Mouse (Mus musculus) urinary bladder, postnatal 36 days (tissue): Measurements from ENCODE around the gene Wwox.

Experiments
- DNase-seq, 2 experiments: peaks; one replicate each; pipeline ENCODE4 v3.0.0; 2022; ENCODE audit warnings: low spot score in 2 of 2, mixed read lengths in 1 of 2

The Wwox gene

GRCm38 (mm10) chr8:114853765-114854164 lies 414.3 kb downstream of the Wwox start:
- DNase-seq, result no peak

DNA sequence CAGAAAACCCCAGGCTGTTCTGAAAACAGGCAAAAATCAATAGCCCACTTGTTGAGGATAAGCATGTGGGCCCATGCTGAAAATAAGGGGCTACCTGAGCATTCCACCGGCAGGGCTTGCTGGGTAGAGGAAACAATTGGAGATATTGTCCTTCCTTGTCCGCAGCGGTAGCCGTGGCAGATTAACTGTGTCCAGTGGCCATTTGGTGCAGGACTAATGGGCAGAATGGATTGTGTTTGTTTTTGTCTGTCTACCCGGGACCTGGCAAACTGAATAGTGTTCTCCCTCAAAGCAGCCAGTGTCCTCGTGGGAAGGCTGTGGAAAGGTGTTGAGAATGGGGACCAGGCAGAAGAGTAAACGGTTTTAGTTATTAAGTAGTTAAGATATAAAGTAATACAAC lies 416.4 kb downstream of the Wwox start:
- DNase-seq, result no peak

GRCm38 (mm10) chr8:114865911-114866310 lies 426.5 kb downstream of the Wwox start:
- DNase-seq, result no peak

DNA sequence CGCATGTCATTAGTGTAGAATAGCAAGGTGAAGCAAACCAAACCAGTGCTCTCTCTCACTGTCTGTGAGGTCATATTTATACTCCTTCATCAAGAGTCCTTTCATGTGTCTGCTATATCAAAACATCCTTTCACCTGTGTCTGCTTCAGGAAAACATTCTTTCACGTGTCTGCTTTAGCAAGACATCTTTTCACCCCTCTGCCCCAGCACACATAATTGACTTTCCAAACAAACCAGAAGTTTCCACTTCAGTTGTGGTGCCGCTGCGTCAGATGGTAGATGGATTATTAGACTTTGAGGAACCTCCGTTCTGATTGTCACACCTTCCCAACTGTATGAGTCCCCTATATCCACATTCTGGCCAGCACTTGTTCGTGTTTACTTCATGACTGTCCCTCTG lies 429.9 kb downstream of the Wwox start:
- no peak for DNase-seq

DNA sequence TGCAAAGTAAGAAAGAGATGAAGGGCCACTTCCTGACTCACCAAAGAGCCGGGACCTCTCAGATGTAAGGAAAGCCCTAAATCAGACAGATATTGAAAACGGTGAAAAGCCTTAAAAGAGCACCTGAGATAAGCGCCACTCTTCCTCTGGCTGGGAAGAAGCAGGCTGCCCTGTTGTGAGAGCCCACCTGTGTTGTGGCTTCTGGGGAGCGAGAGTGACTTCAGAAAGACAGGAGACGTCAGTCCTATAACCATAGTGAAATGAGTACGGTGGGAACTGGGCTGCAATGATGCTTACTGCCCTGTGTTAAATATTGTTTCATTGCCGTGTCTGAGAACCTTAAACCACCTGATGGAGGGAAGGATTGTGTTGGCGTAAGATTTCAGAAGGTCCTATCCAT lies 431.0 kb downstream of the Wwox start:
- no peak for DNase-seq

DNA sequence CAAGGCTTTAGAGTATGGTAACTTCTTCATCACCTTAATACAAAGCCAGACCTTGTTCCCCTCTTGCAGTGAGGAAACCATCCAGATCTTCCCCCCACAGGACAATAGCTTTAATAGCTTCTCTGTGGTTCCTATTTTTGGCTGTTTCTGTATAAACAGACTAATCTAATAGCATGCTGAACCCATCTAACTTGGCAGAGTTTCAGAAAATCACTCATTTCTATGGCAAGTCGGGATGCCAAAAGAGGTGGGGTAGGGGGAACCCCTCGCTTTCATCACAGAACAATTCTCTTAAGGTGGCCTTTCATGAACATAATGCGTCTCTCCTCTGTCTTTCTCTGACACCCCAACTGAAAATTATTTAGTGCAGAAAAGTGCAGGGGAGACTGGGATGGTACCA lies 433.0 kb downstream of the Wwox start:
- no peak for DNase-seq

- no peak for DNase-seq
Measured at GRCm38 (mm10) chr8:114875161-114875560, 435.7 kb downstream of the Wwox start.

GRCm38 (mm10) chr8:114876161-114876611 lies 436.7 kb downstream of the Wwox start:
- no peak for DNase-seq

GRCm38 (mm10) chr8:114876696-114877206 lies 437.3 kb downstream of the Wwox start:
- DNase-seq, result no peak

DNA sequence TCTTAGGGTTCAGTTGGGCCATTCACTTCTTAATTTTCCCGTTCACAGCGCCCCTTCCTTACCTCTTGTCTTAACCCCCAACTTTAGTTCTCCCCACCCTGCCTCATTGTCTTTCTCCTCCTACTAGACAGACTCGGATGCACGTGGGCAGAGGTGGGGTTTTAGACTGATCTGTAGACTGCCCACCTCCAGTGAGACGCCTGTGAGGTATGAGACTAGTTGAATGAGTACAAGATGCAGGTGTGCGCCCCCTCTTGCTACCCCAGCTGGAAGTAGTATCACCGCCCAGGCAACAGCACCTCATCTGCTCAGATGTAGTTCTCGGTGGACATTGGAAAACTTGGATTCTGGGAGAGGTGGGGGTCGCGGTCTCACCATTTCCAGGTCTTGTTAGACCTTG lies 437.8 kb downstream of the Wwox start:
- no peak for DNase-seq

- no peak for DNase-seq
Measured at GRCm38 (mm10) chr8:114878449-114879276, 439.2 kb downstream of the Wwox start.

DNA sequence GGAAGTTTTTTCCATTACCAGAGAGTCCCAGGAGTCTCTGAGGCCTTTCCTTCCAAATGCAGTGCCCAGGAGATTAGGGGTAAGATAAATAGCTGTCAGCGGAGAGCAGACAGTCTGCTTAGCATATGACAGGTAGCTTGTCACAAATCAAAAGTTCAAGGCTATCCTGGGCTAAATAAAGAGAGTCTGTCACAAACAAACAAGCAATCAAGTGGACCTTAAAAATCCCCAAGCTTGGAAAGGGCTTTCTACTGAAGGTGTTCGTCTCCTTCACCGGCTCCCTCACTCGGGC lies 439.8 kb downstream of the Wwox start:
- no peak for DNase-seq

DNA sequence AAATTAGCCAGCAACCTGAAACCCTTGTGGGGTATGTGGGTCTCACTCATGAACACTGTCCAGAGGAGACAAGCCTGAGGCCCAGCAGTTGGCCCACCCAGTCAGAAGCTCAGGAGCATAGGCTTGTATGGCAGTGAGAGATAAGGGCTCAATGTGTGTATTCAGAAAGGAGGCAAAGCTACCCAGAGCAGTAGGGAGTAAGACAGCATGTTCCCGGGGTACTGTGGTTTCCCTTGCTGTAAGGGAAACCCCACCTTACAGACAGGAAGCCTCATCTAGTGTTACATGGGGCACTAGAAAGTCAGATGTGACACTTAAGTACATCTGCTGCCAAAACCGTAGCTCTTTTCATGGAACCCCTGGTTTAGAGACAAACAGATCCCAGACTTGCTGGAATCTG lies 440.2 kb downstream of the Wwox start:
- DNase-seq, result no peak

GRCm38 (mm10) chr8:114880475-114881135 lies 441.1 kb downstream of the Wwox start:
- no peak for DNase-seq

GRCm38 (mm10) chr8:114881891-114882401 lies 442.5 kb downstream of the Wwox start:
- no peak for DNase-seq

DNA sequence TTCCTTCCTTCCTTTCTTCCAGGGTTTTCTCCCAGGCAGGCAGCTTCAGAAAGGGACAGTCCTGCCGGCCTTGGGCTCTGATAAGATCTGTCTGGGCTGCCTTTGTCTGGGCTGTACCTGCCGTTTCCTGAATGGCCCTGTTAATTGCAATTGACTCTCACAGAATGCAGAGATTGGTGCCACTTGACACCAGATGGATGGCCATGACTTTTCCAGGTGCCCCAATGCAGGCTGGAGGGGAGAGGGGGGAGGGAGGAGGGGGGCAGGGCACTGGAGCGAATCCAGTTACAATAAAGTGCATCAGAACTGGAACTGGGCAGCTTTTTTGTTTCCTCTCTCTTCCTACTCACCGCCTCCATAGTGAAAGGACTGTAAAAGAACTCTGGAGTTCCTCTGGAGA lies 443.0 kb downstream of the Wwox start:
- DNase-seq, result no peak

DNA sequence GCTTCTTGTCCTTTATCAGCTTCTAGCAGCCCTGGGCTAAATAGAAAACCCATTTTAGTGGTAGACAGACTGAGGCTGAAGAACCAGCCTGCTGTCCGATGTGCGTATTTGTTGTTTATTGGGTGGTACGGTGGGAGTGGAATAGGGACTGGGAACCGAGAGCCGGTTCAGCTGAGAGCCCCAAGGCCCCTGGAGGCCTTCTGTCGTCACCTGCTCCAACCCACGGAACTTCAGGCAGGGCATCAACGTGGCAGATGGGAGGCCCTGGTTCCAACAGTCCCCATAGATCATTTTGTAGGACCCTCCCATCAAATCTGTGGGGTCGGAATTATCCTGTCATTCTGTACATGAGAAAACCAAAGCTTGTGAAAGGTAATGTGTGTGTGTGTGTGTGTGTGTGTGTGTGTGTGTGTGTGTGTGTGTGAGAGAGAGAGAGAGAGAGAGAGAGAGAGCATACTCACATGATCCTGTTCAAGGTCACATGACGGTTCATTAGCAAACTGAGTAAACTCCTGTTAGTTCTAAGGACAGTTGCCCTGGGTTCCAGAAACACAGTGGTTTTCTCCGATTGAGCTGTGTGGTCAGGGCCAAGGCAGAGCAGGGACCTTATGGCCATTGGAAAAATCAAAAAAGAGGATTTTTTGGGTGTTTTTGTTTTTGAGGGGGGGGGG lies 443.6 kb downstream of the Wwox start:
- no peak for DNase-seq

DNA sequence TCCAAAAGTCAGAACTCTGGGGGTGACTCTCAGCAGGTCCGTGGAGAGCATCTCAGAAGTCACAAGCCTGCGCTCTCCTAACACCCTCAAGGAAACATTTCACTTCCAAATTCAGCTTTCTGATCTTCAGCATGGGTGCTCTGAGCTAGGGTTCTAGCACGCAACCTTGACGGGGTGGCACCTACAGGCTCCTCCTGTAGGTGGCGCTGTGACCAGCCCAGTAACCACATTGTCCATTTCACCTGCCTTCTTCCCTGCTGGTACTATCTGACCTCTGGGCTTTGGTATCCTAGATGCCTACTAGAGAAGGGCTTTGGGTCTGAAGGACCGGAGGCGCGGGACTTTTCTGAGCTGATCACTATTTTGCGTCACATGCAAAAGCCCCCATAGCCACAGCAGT lies 444.5 kb downstream of the Wwox start:
- DNase-seq, result no peak

- no peak for DNase-seq
Measured at GRCm38 (mm10) chr8:114885026-114885592, 445.7 kb downstream of the Wwox start.

GRCm38 (mm10) chr8:114888388-114888787 lies 448.9 kb downstream of the Wwox start:
- no peak for DNase-seq

DNA sequence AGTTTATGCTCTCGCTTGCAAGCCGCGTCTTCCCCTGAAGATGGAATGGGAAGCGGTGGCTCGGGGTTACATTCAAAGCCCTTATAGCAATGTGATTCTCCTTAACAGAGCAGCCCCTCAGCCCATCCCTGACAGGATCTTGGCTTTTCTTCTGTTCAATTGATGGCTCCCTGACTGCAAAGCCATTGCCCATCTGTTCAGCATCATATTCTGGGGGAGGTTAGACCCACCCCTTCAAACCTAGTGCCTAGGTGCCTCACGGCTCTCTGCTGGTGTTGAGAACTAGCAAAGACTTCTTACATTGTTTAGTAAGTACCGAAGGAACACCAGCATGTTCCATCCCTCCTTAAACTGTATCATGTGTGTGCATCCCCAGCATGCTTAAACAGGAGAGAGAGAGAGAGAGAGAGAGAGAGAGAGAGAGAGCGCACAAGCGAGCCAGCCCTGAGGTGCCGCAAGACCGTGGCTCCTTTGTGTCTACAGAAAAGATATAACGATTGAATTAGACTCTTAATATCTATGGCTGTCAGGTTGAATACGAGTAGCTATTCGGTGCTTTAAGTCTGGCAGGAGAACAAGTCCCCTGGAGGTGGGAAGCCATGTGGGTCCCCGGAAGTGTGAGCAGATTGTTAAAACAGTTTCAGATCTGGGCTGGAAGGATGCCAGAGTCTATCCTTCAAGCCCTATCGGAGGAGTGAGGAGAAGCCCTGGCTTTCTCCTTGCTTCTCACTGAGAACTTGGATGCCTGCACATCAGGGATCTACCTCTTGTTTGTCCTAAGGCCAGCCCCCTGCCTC lies 450.3 kb downstream of the Wwox start:
- no peak for DNase-seq
